Mouse (Mus musculus) left cerebral cortex, postnatal 36 days (tissue): ENCODE measurements around the gene Pabpn1l. TPM values are rescaled to one million over a fixed set of nuclear protein-coding genes. Genes with fewer than 3 reads are reported as not detected.

Experiments
- microRNA-seq: library from miRNA; unstranded; fragments of <30 nt; microRNA quantifications from one replicate; pipeline ENCODE4 v1.2.0, GENCODE M21; 2022
- total RNA-seq, 2 experiments: library from RNA; stranded (reverse); gene quantifications; 2 replicates each; pipeline ENCODE4 v1.2.3; 2021

Gene Pabpn1l
- total RNA-seq, 2 experiments from 2014 or later: not detected

Small RNAs within 50 kb of the gene (microRNA-seq; reads per million reads assigned to microRNA genes)
- not detected for gene Mir6396

Other genes with a start within 250 kb of the Pabpn1l start
- 10 to 100 TPM; 38.8 to 49.9 TPM for gene Zc3h18, start 246.1 kb downstream of the Pabpn1l start, total RNA-seq
- not detected for gene Il17c, start 200.7 kb downstream of the Pabpn1l start, total RNA-seq
- gene Cyba, start 189.8 kb downstream of the Pabpn1l start, total RNA-seq: 1 to 10 TPM; 7.9 TPM
- gene Mvd, start 179.3 kb downstream of the Pabpn1l start, total RNA-seq: 10 to 100 TPM; 20.5 to 30.8 TPM
- under 1 TPM; 0.57 to 0.84 TPM for gene Snai3, start 162.0 kb downstream of the Pabpn1l start, total RNA-seq
- 10 to 100 TPM; 32.2 to 38.9 TPM for gene Rnf166, start 146.7 kb downstream of the Pabpn1l start, total RNA-seq
- gene Ctu2, start 146.6 kb downstream of the Pabpn1l start, total RNA-seq: 10 to 100 TPM; 19.7 to 29.1 TPM
- gene Piezo1, start 71.4 kb downstream of the Pabpn1l start, total RNA-seq: 1 to 10 TPM; 6.5 to 7.6 TPM
- 1 to 10 TPM; 1.8 to 3.5 TPM for gene Cdt1, start 54.7 kb downstream of the Pabpn1l start, total RNA-seq
- 10 to 100 TPM; 54.5 to 62.3 TPM for gene Aprt, start 45.8 kb downstream of the Pabpn1l start, total RNA-seq
- 1 to 10 TPM; 8.8 to 9.2 TPM for gene Galns, start 11.3 kb downstream of the Pabpn1l start, total RNA-seq
- 10 to 100 TPM; 78.7 to 84.5 TPM for gene Trappc2l, start 11.1 kb downstream of the Pabpn1l start, total RNA-seq
- 10 to 100 TPM; 26.2 to 37.5 TPM for gene Cbfa2t3, start 76.4 kb upstream of the Pabpn1l start, total RNA-seq
- gene Acsf3, start 152.7 kb upstream of the Pabpn1l start, total RNA-seq: 10 to 100 TPM; 20.5 to 23.9 TPM
- gene Cdh15, start 225.2 kb upstream of the Pabpn1l start, total RNA-seq: under 1 TPM; 0.59 to 0.89 TPM